Mouse (Mus musculus) lung, adult 2 months (tissue): ENCODE results near the gene Pla2g1b.

Source experiments
- CTCF ChIP-seq: fragments of 200-500 bp; IDR thresholded peaks from 2 replicates; pipeline ENCODE4 v1.5.1; 2011; ENCODE audit warnings: mild to moderate bottlenecking, low read length, control low read depth; ENCODE audit not compliant: insufficient read depth
- POLR2A ChIP-seq: fragments of 200-500 bp; IDR thresholded peaks from 2 replicates; pipeline ENCODE4 v1.6.1; 2011; ENCODE audit warnings: low read depth, mild to moderate bottlenecking, control low read depth, low read length, borderline replicate concordance; ENCODE audit errors: extremely low read depth

DNA sequence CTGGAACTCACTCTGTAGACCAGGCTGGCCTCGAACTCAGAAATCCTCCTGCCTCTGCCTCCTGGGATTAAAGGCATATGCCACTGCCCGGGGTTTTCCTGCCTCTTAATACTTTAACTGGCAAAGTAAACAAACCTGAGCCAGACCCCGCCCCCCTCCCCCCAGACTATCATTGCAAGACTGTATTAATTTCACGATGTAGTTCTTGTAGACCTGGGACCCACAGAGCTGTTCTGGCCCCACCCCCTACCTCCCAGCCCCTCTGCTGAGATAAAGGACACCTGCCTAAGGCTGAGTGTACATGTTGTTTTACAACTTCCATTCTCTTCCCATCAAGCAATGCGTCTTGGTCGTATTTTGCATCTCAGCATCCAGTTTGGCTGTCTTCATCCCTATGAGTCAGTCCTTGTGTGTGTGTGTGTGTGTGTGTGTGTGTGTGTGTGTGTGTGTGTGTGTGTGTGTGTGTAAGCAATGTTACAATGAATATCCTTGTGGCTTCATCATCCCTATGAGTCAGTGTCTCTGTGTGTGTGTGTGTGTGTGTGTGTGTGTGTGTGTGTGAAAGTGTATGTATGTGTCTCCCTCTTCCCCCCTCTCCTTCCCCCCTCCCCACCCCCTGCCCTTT, 26.8 kb downstream of the Pla2g1b start:
- no peak for TF ChIP-seq CTCF
- no peak for TF ChIP-seq POLR2A
